Mouse (Mus musculus): ENCODE measurements around the gene Tmem35b.

DNA sequence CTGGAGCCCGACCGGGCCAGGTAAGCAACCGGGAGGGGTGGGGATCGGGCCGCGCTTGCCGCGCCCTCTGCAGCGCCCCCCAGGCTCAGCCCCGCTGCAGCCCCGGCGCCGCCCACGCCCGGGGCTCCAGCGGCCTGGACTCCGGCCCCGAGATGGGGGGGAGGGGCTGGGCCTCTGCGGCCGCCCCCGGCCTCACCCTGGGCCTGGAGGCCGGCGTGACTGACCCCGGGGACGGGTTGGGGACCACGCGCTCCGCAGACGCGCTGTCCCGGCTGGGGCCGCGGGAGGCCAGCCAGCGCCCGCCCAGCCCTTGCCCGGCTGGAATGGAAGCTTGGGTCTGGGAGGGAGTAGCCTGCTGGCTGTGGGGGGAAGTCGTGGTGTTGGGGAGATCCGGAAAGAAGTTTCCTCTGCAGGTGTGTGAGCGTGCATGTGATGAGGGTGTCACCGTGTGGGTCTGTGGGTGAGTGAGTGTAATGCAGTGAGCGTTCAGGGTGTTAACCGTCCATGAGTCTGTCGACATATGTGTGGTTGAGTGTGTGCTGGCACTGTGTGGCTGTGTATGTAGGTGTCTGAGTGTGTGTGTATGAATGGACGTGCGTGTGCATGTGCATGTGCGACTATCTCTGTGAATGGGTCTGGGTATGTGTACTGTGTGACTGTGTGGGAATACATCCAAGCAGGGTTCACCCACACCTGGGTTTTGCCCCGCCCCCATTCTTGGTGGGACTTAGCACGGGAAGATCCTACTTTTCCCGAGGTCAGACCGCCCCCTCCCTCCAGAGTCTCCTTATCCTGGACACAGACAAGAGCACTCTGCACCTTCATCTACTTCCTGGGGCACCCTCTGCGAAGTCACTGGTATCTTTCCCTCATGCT lies 46.1 kb downstream of the Tmem35b start:
- TF ChIP-seq CHD2 (IDR thresholded peaks at IDR 0.05; ENCODE audit: low read depth, low read length) (no peak), ZC3H11A (IDR thresholded peaks at IDR 0.05; ENCODE audit: borderline replicate concordance, low read depth, low read length) (no peak), HCFC1 (IDR thresholded peaks at IDR 0.05; ENCODE audit: borderline replicate concordance, insufficient read depth, low read length) (no peak), ZNF384 (IDR thresholded peaks at IDR 0.05; ENCODE audit: low read depth, low read length) (no peak), MAFK (IDR thresholded peaks at IDR 0.05; ENCODE audit: insufficient read depth, low read depth, low read length) (no peak)

All from ES-E14 (cell line).